Mouse (Mus musculus): ENCODE data around the gene Nos1ap. TPM values are rescaled to one million over a fixed set of nuclear protein-coding genes. Genes with fewer than 3 reads are reported as not detected.
A peak's percentile ranks its signal among the peaks of the same experiment; 100 is the strongest.

Nos1ap gene
- 100 to 1,000 TPM; 166 to 204 TPM for total RNA-seq (2021)

- DNase-seq (ENCODE audit: extremely low spot score in 1 of 2, low spot score in 1 of 2), result peak; percentile 81 to 88
Observed at GRCm38 (mm10) chr1:170589219-170590040, at the start of gene Nos1ap. Nos1ap (minus strand) TSS chr1:170589861.

GRCm38 (mm10) chr1:170638941-170639340 lies 49.3 kb upstream of the Nos1ap start:
- DNase-seq (ENCODE audit: extremely low spot score in 1 of 2, low spot score in 1 of 2), result no peak

- DNase-seq (ENCODE audit: extremely low spot score in 1 of 2, low spot score in 1 of 2), result no peak
Observed at GRCm38 (mm10) chr1:170632856-170633255, 43.2 kb upstream of the Nos1ap start.

- peak in 1 of 2 experiments; percentile 81 for DNase-seq (ENCODE audit: extremely low spot score in 1 of 2, low spot score in 1 of 2)
Observed at GRCm38 (mm10) chr1:170632385-170632784, 42.7 kb upstream of the Nos1ap start.

GRCm38 (mm10) chr1:170631571-170631970 lies 41.9 kb upstream of the Nos1ap start:
- DNase-seq (ENCODE audit: extremely low spot score in 1 of 2, low spot score in 1 of 2), result no peak

- no peak for DNase-seq (ENCODE audit: extremely low spot score in 1 of 2, low spot score in 1 of 2)
Observed at GRCm38 (mm10) chr1:170630489-170630888, 40.8 kb upstream of the Nos1ap start.

- no peak for DNase-seq (ENCODE audit: extremely low spot score in 1 of 2, low spot score in 1 of 2)
Observed at GRCm38 (mm10) chr1:170623432-170623831, 33.8 kb upstream of the Nos1ap start.

GRCm38 (mm10) chr1:170622934-170623333 lies 33.3 kb upstream of the Nos1ap start:
- no peak for DNase-seq (ENCODE audit: extremely low spot score in 1 of 2, low spot score in 1 of 2)

- DNase-seq (ENCODE audit: extremely low spot score in 1 of 2, low spot score in 1 of 2), result no peak
Observed at GRCm38 (mm10) chr1:170619686-170620374, 30.2 kb upstream of the Nos1ap start.

- peak; percentile 38 to 77 for DNase-seq (ENCODE audit: extremely low spot score in 1 of 2, low spot score in 1 of 2)
Observed at GRCm38 (mm10) chr1:170612968-170613872, 23.6 kb upstream of the Nos1ap start.

- DNase-seq (ENCODE audit: extremely low spot score in 1 of 2, low spot score in 1 of 2), result no peak
Observed at GRCm38 (mm10) chr1:170611631-170612030, 22.0 kb upstream of the Nos1ap start.

- DNase-seq (ENCODE audit: extremely low spot score in 1 of 2, low spot score in 1 of 2), result no peak
Observed at GRCm38 (mm10) chr1:170610695-170611094, 21.0 kb upstream of the Nos1ap start.

GRCm38 (mm10) chr1:170610289-170610688 lies 20.6 kb upstream of the Nos1ap start:
- DNase-seq (ENCODE audit: extremely low spot score in 1 of 2, low spot score in 1 of 2), result no peak

GRCm38 (mm10) chr1:170609872-170610271 lies 20.2 kb upstream of the Nos1ap start:
- no peak for DNase-seq (ENCODE audit: extremely low spot score in 1 of 2, low spot score in 1 of 2)

- DNase-seq (ENCODE audit: extremely low spot score in 1 of 2, low spot score in 1 of 2), result no peak
Observed at GRCm38 (mm10) chr1:170608461-170609071, 18.9 kb upstream of the Nos1ap start.

GRCm38 (mm10) chr1:170607231-170607917 lies 17.7 kb upstream of the Nos1ap start:
- no peak for DNase-seq (ENCODE audit: extremely low spot score in 1 of 2, low spot score in 1 of 2)

GRCm38 (mm10) chr1:170605228-170606001 lies 15.8 kb upstream of the Nos1ap start:
- no peak for DNase-seq (ENCODE audit: extremely low spot score in 1 of 2, low spot score in 1 of 2)

- no peak for DNase-seq (ENCODE audit: extremely low spot score in 1 of 2, low spot score in 1 of 2)
Observed at GRCm38 (mm10) chr1:170594575-170594974, 4.9 kb upstream of the Nos1ap start.

GRCm38 (mm10) chr1:170590531-170590930 lies 870 bp upstream of the Nos1ap start:
- DNase-seq (ENCODE audit: extremely low spot score in 1 of 2, low spot score in 1 of 2), result no peak

Data from layer of hippocampus, postnatal 25 days (tissue).